Mouse (Mus musculus) c-Kit-positive CD71-positive TER-119-negative erythroid progenitor cells, embryonic 14.5 days (primary cell): ENCODE results near the gene Jdp2.

ENCODE experiments used
- DNase-seq: peaks from one replicate; pipeline ENCODE4 v3.0.0-alpha.2; 2013; ENCODE audit warnings: low read depth

Jdp2 gene

DNA sequence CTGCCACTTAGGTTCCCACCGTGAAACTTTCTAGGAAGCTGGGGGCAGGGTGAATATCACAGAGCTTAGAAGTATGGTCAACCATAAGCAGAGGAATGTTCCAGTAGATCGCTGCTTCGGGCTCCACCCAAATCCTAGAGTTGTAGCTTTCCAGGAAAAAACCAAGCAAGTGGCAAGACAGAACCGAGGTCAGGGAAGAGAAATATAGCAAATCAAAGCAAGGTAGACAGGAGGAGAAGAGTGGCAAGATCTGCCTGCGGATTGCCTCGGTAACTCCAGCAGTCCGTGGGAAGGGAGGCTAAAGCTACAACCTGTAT is 88.3 kb downstream of the Jdp2 start:
- no peak for DNase-seq

- no peak for DNase-seq
Measured at GRCm38 (mm10) chr12:85687846-85688245, 89.0 kb downstream of the Jdp2 start.
